Comparison of ENCODE assay signal across 9 mouse cellular contexts in genomic region chr14:31134015-31135000, GRCm38 (mm10). TPM values are rescaled to one million over a fixed set of nuclear protein-coding genes. Genes with fewer than 3 reads are reported as not detected.
DNase-seq lines count a peak whose midpoint lies in the region; ATAC-seq and TF ChIP-seq lines count a peak whose summit lies in the region.
"Had no signal": no experiment of that assay in that cellular context is flagged by ENCODE, and none has a peak within 500 bp of the region (broad histone marks: within the 10 kb centered on the region; RNA-seq: fewer than 3 reads in every experiment).

No protein-coding gene starts in this region.

- no peaks in the 10 kb centered on the region for H3K27me3 ChIP-seq in heart, embryonic 13.5 days (replicated peaks)
- H3K27me3 ChIP-seq in lung, embryonic 14.5 days (ENCODE audit: insufficient read depth, low read length) = no peaks in the 10 kb centered on the region
- H3K27me3 ChIP-seq in embryonic facial prominence, embryonic 14.5 days (replicated peaks; ENCODE audit: control insufficient read depth, insufficient read depth, low read length) = no peaks in the 10 kb centered on the region
- no peaks in the 10 kb centered on the region for H3K27me3 ChIP-seq in hindbrain, postnatal 0 days (ENCODE audit: insufficient read depth, low read length)

- H3K4me2 ChIP-seq in heart, embryonic 13.5 days = no peak overlapping the region
- peak overlapping the region; percentile 97; the same call in 1 of the 2 replicates for H3K4me2 ChIP-seq in lung, embryonic 14.5 days
- H3K4me2 ChIP-seq in embryonic facial prominence, embryonic 14.5 days (ENCODE audit: low read depth, low read length) = peak overlapping the region; percentile 74
- no peak overlapping the region for H3K4me2 ChIP-seq in hindbrain, postnatal 0 days (ENCODE audit: low read depth, low read length)

- H3K27ac ChIP-seq in heart, embryonic 13.5 days (replicated peaks) = no peak overlapping the region
- H3K27ac ChIP-seq in lung, embryonic 14.5 days (ENCODE audit: low read depth) = no peak overlapping the region
- H3K27ac ChIP-seq in embryonic facial prominence, embryonic 14.5 days (replicated peaks; ENCODE audit: low read depth, low read length) = peak overlapping the region; percentile 68
- H3K27ac ChIP-seq in hindbrain, postnatal 0 days = peak overlapping the region; percentile 29; the same call in 1 of the 2 replicates

- TF ChIP-seq POLR2A in lung, adult 2 months (IDR thresholded peaks at IDR 0.05; ENCODE audit: borderline replicate concordance, extremely low read depth, low read depth, low read length) = no peak

- DNase-seq in heart, postnatal 4 days = no peak
- no peak for DNase-seq in lung, embryonic 14.5 days
- DNase-seq in lung, adult 2 months = no peak
- peak; percentile 59 for DNase-seq in embryonic facial prominence, embryonic 14.5 days (ENCODE audit: low spot score)
- DNase-seq in hindbrain, postnatal 0 days (ENCODE audit: low spot score) = peak; percentile 79
- DNase-seq in embryo, embryonic 10 days (ENCODE audit: low spot score) = no peak
- DNase-seq in embryo, embryonic 9.5 days (ENCODE audit: extremely low spot score) = no peak
- DNase-seq: adrenal gland, postnatal 10 days had no signal

- no peak overlapping the region for H3K4me3 ChIP-seq in heart, embryonic 13.5 days
- no peak overlapping the region for H3K4me3 ChIP-seq in lung, embryonic 14.5 days (ENCODE audit: low read depth, low read length)
- H3K4me3 ChIP-seq in lung, adult 2 months (replicated peaks; ENCODE audit: extremely low read depth, low read depth, low read length) = no peak overlapping the region
- H3K4me3 ChIP-seq in embryonic facial prominence, embryonic 14.5 days (ENCODE audit: low read depth, low read length) = no peak overlapping the region
- H3K4me3 ChIP-seq in hindbrain, postnatal 0 days (ENCODE audit: low read length) = no peak overlapping the region

- peak overlapping the region; percentile 97; the same call in 1 of the 2 replicates for H3K9ac ChIP-seq in heart, embryonic 13.5 days
- no peak overlapping the region for H3K9ac ChIP-seq in lung, embryonic 14.5 days
- H3K9ac ChIP-seq in embryonic facial prominence, embryonic 14.5 days (ENCODE audit: low read depth, low read length) = 0 out of 2 replicates have a peak overlapping the region, but pooled peaks have one; percentile 90
- no peak overlapping the region for H3K9ac ChIP-seq in hindbrain, postnatal 0 days (replicated peaks; ENCODE audit: low read length)

- H3K9me3 ChIP-seq in heart, embryonic 13.5 days = no peaks in the 10 kb centered on the region
- no peaks in the 10 kb centered on the region for H3K9me3 ChIP-seq in lung, embryonic 14.5 days (ENCODE audit: low read depth, low read length)
- H3K9me3 ChIP-seq in embryonic facial prominence, embryonic 14.5 days (ENCODE audit: control insufficient read depth, low read length) = no peaks in the 10 kb centered on the region
- H3K9me3 ChIP-seq in hindbrain, postnatal 0 days (ENCODE audit: low read length) = no peaks in the 10 kb centered on the region

- H3K36me3 ChIP-seq in heart, embryonic 13.5 days = peaks cover 61% of the 10 kb centered on the region
- peaks cover 60% of the 10 kb centered on the region for H3K36me3 ChIP-seq in lung, embryonic 14.5 days (ENCODE audit: insufficient read depth)
- peaks cover 52% of the 10 kb centered on the region for H3K36me3 ChIP-seq in embryonic facial prominence, embryonic 14.5 days (ENCODE audit: control insufficient read depth, insufficient read depth, low read length)
- H3K36me3 ChIP-seq in hindbrain, postnatal 0 days (ENCODE audit: insufficient read depth, low read length) = peaks cover 6% of the 10 kb centered on the region; the same call in 1 of the 2 replicates

- WGBS in heart, embryonic 13.5 days = 81% methylated on average over 25 of the region's 25 CpGs
- WGBS in lung, embryonic 14.5 days = 87% methylated on average over 25 of the region's 25 CpGs
- WGBS in lung, adult 2 months = 72% methylated on average over 25 of the region's 25 CpGs
- 80% methylated on average over 25 of the region's 25 CpGs for WGBS in embryonic facial prominence, embryonic 14.5 days
- WGBS in hindbrain, postnatal 0 days = 53% methylated on average over 25 of the region's 25 CpGs

- ATAC-seq in heart, embryonic 13.5 days (ENCODE audit: extremely low read depth, insufficient number of reproducible peaks, low FRiP score, low TSS enrichment) = no peak
- ATAC-seq in lung, embryonic 14.5 days (ENCODE audit: insufficient read depth) = no peak
- no peak for ATAC-seq in embryonic facial prominence, embryonic 14.5 days (ENCODE audit: low read depth)
- ATAC-seq in hindbrain, postnatal 0 days = 0 out of 2 replicates have a peak, but pooled peaks have one; percentile 5

- no peak for TF ChIP-seq CTCF in lung, embryonic 14.5 days (IDR thresholded peaks at IDR 0.05; ENCODE audit: low read depth)
- TF ChIP-seq CTCF in lung, adult 2 months (IDR thresholded peaks at IDR 0.05; ENCODE audit: insufficient read depth, low read length) = no peak
- TF ChIP-seq CTCF in hindbrain, postnatal 0 days (IDR thresholded peaks at IDR 0.05; ENCODE audit: low read depth) = no peak

- H3K4me1 ChIP-seq in heart, embryonic 13.5 days = peaks cover 54% of the 10 kb centered on the region
- H3K4me1 ChIP-seq in lung, embryonic 14.5 days (ENCODE audit: insufficient read depth) = peaks cover 25% of the 10 kb centered on the region
- H3K4me1 ChIP-seq in lung, adult 2 months (ENCODE audit: control insufficient read depth, insufficient read depth, low read length) = 0 out of 2 replicates have a peak, but pooled peaks cover 2% of the 10 kb centered on the region
- peaks cover 41% of the 10 kb centered on the region for H3K4me1 ChIP-seq in embryonic facial prominence, embryonic 14.5 days (ENCODE audit: control insufficient read depth, insufficient read depth, low read length)
- peaks cover 33% of the 10 kb centered on the region for H3K4me1 ChIP-seq in hindbrain, postnatal 0 days (ENCODE audit: insufficient read depth, low read length)

RNA-seq across cellular contexts. Expression of gene Nt5dc2, which starts 3.5 kb away (rescaled TPM):
- 300 and 318 TPM in 2 replicates for polyA plus RNA-seq in heart, embryonic 13.5 days (2015; fragmentation: Nextera tagmentation; extraction: Ambion mirVana)
- 10 to 100 TPM; 91.8 to 93.8 TPM for total RNA-seq in heart, postnatal 4 days (2021)
- polyA plus RNA-seq in lung, embryonic 14.5 days (2014; fragmentation: Nextera tagmentation; extraction: Ambion mirVana) = 476 and 510 TPM in 2 replicates
- polyA plus RNA-seq in lung, adult 2 months (2012; rRNA removed) = 147 and 266 TPM in 2 replicates
- 362 and 371 TPM in 2 replicates for polyA plus RNA-seq in embryonic facial prominence, embryonic 14.5 days (2014; fragmentation: Nextera tagmentation; extraction: Ambion mirVana)
- total RNA-seq in hindbrain, postnatal 0 days (2014; rRNA removed) = 209 and 236 TPM in 2 replicates
- 203 and 204 TPM in 2 replicates for polyA plus RNA-seq in hindbrain, postnatal 0 days (2015; fragmentation: Nextera tagmentation; extraction: Ambion mirVana)

RNA-seq across cellular contexts. Expression of gene Smim4, which starts 5.6 kb away (rescaled TPM):
- polyA plus RNA-seq in heart, embryonic 13.5 days (2015; fragmentation: Nextera tagmentation; extraction: Ambion mirVana) = 78.4 and 81.9 TPM in 2 replicates
- 10 to 100 TPM; 80.5 to 91.4 TPM for total RNA-seq in heart, postnatal 4 days (2021)
- 60.9 and 74.3 TPM in 2 replicates for polyA plus RNA-seq in lung, embryonic 14.5 days (2014; fragmentation: Nextera tagmentation; extraction: Ambion mirVana)
- polyA plus RNA-seq in lung, adult 2 months (2012; rRNA removed) = 58.1 and 70.0 TPM in 2 replicates
- polyA plus RNA-seq in embryonic facial prominence, embryonic 14.5 days (2014; fragmentation: Nextera tagmentation; extraction: Ambion mirVana) = 62.3 and 64.8 TPM in 2 replicates
- total RNA-seq in hindbrain, postnatal 0 days (2014; rRNA removed) = 0.93 and 5.0 TPM in 2 replicates
- 59.5 and 64.8 TPM in 2 replicates for polyA plus RNA-seq in hindbrain, postnatal 0 days (2015; fragmentation: Nextera tagmentation; extraction: Ambion mirVana)

RNA-seq across cellular contexts. Expression of gene Stab1, which starts 34.1 kb away (rescaled TPM):
- polyA plus RNA-seq in heart, embryonic 13.5 days (2015; fragmentation: Nextera tagmentation; extraction: Ambion mirVana) = 43.2 and 49.5 TPM in 2 replicates
- total RNA-seq in heart, postnatal 4 days (2021) = 10 to 100 TPM; 77.1 to 84.3 TPM
- 64.4 and 71.3 TPM in 2 replicates for polyA plus RNA-seq in lung, embryonic 14.5 days (2014; fragmentation: Nextera tagmentation; extraction: Ambion mirVana)
- polyA plus RNA-seq in lung, adult 2 months (2012; rRNA removed) = 114 and 136 TPM in 2 replicates
- polyA plus RNA-seq in embryonic facial prominence, embryonic 14.5 days (2014; fragmentation: Nextera tagmentation; extraction: Ambion mirVana) = 69.4 and 76.1 TPM in 2 replicates
- total RNA-seq in hindbrain, postnatal 0 days (2014; rRNA removed) = 31.2 and 35.4 TPM in 2 replicates
- polyA plus RNA-seq in hindbrain, postnatal 0 days (2015; fragmentation: Nextera tagmentation; extraction: Ambion mirVana) = 10.5 and 11.5 TPM in 2 replicates

Comparison
In these comparisons a context has a peak if more than half of its experiments do, and no peak if none do; other contexts are left out.
1. H3K27ac ChIP-seq: peak in embryonic facial prominence, embryonic 14.5 days (single experiment) and hindbrain, postnatal 0 days (single experiment); none in heart, embryonic 13.5 days (single experiment) and lung, embryonic 14.5 days (single experiment).
2. H3K4me2 ChIP-seq: peak in lung, embryonic 14.5 days (single experiment) and embryonic facial prominence, embryonic 14.5 days (single experiment); none in heart, embryonic 13.5 days (single experiment) and hindbrain, postnatal 0 days (single experiment).
3. H3K9ac ChIP-seq: peak in heart, embryonic 13.5 days (single experiment) and embryonic facial prominence, embryonic 14.5 days (single experiment); none in lung, embryonic 14.5 days (single experiment) and hindbrain, postnatal 0 days (single experiment).
4. DNase-seq: peak in embryonic facial prominence, embryonic 14.5 days (single experiment) and hindbrain, postnatal 0 days (single experiment); none in heart, postnatal 4 days (single experiment), lung, embryonic 14.5 days (single experiment), lung, adult 2 months (single experiment), embryo, embryonic 10 days (single experiment) and embryo, embryonic 9.5 days (single experiment).